Mouse (Mus musculus): ENCODE data around the gene Fam189a1.

The Fam189a1 gene

DNA sequence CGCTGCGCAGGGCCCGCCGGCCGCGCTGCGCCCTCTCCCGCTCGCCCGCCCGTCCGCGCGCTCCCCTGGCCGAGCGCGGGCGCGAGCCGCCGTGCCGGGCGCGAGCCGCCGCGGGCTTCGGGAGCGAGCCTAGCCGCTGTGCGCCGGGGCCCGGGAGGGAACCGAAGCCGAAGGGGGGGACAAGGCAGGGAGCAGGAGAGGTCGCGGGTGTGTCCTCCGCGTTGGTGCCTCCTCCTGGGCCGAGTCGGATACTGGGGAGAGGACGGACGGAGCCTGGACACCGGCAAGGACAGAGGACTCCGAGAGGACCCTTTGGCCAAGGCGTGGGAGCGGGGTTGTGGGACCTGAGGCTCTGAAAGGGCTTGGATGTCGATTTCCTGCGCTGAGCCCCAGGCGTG, at the start of gene Fam189a1:
TSS of gene Fam189a1 (minus strand) at position 57 of the 398 bp plus-strand sequence.
- DNase-seq (ENCODE audit: low spot score in 2 of 2): no peak

DNA sequence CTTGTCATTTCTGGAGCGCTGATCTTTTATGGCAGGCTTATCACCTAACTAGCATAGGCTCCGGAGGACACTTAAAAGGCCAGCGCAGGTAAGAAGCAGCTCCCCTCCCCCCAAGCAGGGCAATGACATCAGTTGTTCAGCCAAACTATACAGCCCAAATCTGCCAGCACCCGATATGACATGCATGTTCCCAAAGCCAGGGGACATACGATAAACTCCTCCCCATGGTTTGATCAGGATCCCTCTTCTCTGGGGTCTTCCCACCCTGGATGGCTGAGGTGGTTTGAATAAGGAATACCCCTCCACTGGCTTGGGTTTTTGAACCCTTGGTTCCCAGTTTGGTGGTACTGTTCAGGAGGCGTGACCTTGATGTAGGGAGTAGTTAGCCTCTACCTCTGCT, 49.7 kb upstream of the Fam189a1 start:
- no peak for DNase-seq (ENCODE audit: low spot score in 2 of 2)

DNA sequence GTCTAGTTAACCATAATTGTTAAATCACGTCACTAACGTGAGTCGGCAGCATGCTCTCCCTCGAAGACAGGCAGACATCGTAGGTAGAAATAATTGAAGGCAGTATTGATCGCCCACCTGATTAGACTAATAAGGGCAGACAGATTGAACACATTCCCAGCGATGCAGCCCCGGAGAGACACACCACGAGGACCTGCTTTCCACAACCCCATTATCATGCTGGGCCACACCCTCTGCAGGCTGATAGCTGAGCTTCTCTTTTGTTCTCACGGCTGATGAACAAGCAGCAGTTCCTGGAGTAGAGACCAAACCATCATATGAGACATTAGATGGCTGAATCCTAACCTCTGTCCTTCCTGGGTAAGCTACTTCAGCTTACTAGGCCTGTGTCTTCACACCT, 46.3 kb upstream of the Fam189a1 start:
- no peak for DNase-seq (ENCODE audit: low spot score in 2 of 2)

DNA sequence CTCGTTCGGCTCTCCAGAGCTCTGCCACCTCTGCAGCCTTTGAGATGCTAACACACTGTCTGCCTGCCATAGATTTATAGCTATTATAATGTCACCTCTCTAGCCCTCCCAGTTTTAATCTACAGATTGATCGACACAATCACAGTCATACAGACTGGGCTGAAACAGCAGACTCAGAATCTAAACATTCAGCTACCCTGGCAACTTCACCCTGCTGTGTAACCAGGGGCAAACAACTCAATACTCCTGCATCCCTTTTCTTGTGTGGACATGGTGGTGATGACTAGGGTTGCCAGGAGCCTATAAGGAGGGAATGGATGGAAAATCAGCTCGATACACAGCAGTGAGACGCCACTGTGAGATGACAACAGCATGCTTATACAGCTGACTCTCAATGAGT, 24.3 kb upstream of the Fam189a1 start:
- DNase-seq (ENCODE audit: low spot score in 2 of 2): no peak

DNA sequence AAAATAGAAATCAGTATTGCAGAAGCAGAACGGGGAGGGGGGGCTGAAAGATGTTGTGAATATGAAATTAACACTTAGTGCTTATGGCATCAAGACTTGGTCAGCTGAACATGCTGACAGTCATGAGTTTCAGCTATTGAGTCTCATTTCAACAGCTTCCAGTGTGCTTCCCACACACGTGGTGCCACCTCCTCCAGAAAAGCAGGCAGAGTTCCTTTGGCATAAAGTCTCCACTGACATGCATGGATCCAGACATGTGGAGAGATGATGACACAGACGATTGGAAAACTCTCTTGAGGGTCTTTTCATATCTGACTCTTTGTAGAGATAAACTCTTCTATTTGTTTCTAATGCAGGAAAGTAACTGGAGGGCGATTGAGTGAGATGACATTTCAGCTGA, 14.4 kb upstream of the Fam189a1 start:
- DNase-seq (ENCODE audit: low spot score in 2 of 2): no peak

DNA sequence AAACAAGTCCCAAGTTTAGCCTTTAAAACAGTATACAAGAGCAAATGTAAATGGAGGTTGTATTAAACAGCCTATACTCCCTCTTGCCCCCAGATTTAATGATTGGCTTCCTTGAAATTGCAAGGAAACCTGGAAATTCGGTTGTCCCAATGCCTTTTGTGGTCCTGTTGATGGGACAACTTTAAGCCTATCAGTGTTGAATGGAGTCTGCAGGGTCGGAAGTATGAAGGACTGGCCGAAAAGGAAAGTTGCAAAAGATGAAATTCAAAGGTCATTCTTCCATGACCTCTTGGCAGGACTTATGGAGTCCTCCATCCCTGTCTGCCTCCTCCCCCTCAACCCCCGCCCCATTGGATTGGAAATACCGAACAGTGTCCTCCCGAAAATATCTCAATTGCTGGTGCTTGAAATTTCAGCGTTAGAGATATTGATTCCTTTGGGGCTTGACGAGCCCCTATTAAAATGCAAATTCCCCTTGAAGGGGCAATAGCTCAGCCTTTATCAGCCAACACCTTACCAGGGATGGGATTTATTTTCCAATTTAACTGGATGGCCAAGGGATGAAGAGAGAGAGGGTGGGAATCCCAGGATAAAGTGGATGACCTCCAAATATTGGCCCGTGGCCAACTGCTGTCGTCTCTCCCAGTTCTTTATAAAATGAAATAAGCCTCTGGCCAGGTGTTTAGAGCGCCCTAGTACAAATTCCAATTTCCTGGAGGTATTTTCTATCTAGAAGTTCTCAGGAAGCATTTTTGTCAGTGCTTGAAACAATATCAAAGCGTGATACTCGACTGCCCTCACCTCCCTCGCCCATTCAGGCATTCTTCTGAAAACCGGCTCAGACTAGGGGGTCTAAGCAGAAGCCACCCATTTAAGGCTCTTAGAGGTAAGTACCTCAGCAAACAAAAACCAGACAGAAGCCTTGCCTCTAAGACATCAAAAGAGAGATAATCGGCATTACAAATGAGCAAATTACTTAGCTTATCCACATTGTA, 958 bp upstream of the Fam189a1 start:
- no peak for DNase-seq (ENCODE audit: low spot score in 2 of 2)

DNA sequence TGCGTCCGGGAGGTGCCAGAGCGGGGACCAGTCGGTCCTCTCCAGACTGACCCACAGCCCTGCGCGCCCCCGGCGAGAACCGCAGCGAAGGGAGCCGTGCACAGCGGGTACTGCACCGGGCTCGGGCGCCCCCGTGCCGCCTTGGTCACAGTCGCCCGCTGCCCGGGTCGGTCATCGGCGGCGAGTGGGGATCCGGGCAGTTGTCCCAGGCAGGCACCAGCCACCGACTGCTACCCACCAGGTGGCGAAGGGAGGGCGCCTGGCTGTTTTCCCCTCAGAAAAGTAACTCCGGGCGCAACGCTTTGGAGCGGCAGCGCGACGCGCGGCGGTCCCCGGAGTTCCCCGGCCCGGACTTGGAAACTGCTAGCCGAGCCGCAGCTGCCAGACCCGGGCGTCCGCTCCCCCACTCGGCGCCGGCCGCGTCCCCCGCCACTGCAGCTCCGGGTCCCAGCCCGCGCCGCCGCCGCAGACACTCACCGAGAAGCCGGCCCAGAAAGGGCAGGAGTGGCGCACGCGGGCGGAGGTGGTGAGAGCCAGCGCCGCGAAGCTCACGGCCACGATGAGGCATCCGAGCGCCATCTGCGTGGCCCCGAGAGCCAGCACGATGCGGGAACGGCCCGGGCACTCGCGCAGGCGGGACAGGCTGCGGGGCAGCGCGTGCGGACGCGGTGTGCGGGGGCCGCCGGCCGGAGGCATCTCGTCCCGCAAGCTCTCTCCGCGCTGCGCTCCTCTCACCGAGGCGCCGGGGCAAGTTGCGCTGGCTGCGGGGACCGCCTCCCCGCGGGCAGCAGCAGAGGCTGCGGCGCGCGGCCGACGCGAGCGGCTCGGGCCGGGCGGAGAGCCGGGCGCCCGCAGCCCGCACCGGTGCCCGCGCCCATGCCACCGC, 499 bp downstream of the Fam189a1 start:
- DNase-seq (ENCODE audit: low spot score in 2 of 2): peak in 1 of 2 experiments; percentile 50

DNA sequence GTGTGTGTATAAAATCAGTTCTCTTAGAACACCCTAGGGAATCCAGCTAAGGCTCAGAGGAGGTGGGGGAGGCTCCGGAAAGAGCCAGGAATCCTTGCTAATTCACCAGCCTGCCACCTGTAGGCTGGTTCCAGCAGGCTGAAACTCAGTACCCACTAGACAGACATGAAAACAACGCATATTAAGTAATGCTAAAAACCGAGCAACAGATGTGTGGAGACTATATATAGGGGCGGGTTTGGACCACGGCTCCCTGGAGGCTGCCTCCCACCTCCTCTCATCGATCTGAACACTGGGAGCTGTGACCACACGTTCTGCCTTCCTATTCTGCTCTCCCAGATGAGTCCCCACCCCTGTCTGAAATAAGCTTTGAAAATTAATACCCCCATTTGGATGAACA, 1.8 kb downstream of the Fam189a1 start:
- no peak for DNase-seq (ENCODE audit: low spot score in 2 of 2)

DNA sequence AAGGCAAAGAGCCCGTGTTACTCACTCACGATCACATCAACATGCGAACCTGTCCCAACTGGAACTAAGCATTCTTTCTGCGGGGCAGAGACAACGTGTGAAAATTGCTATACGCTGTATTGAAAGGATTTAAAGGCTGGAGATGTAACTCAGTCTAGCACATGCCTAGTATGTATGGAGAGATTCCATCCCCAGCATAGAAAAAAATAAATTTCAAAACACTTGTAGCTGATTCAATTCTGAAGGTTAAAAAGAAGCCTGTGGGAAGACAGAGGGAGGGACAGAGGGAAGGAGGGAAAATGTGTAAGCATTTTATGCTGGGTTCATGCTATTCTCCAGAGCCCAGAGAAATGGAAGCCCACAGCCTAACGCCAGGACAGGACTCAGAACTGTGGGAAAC, 2.5 kb downstream of the Fam189a1 start:
- no peak for DNase-seq (ENCODE audit: low spot score in 2 of 2)

DNA sequence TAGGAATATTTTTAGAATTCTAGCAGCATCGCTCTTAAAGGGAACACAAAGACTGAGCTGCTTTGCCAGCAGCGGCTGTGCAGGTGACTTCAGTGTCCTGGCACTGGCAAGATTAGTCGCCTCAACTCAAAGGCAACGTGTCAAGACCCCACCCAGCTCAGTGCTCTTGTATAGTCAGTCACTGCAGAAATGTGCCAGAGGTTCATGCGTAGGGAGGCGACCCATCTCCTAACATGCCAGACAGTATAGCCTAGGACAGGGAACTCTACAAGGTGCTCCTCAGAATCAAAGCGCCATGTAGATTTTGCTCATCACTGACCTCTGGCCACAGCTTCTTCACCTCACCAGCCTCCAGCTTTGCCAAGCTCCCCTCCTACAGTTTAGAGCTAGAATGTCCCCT, 4.8 kb downstream of the Fam189a1 start:
- no peak for DNase-seq (ENCODE audit: low spot score in 2 of 2)

DNA sequence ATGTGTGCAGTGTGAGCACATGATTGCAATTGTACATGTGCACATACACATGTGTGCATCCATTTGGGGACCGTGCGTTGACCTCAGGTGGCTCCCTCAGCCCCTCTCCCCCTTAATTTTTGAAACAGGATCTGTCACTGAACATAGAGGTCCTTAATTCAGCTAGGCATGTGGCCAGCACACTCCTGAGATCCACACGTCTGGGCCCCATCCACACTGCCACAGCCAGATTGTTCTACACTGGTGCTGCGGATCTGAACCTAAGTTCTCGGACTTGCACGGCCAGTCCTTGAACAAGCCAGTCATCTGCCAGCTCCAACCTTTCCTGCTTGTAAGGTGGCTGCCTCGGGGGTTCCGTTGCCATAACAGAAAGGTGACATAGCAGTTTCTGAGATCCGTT, 7.3 kb downstream of the Fam189a1 start:
- DNase-seq (ENCODE audit: low spot score in 2 of 2): no peak

DNA sequence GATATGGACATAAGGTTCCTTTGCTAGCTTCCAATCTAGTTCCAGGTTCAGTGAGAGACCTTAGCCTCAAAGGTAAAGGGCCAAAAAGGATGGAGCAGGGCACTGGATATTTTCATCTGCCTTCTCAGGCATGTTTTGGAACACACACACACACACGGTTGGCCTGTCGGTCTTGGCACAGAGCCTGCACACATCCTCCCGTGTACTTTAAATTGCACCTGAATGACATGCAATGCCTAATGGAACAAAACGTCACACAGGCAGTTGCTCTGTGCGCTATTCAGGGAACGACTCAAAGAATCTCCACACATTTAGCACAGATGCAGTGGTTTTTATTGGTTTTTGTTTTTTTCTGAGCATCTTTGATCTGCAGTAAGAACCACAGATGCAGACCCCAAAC, 11.5 kb downstream of the Fam189a1 start:
- DNase-seq (ENCODE audit: low spot score in 2 of 2): no peak

DNA sequence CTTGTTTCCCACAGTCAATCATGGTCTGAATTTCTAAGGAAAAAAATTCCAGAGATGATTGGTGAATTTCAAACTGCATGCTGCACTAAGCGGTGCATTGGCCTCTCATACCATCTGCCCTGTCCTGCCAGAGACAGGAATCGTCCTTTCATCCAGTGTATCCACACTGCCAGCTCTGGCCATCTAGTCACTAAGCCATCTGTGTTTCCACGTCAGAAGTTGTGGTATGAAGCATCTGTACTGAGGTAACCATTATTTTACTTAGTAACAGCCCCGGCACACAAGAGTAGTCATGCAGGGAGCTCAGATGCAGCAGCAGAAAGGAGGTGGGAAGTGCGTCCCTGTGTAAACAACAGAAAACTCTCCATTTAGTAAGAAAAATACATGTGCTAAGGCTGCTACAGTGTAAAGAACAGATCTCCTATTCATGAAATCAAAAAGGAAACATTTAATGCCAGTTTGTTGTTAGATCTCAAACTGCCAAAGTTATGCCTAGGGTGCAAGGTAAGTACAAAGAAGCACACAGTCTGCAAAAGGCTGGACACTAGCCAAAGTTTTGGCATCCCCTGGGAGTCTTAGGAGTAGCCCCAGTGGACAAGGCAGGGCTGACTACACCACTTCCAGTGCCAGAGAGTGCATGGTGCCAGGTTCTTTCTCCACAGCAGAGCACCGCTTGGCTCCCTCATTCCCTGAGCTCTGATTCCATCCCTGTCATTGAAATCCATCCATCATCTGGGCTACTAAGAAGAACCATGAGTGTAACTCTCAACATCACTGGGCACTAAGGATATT, 14.3 kb downstream of the Fam189a1 start:
- peak in 1 of 2 experiments; percentile 53 for DNase-seq (ENCODE audit: low spot score in 2 of 2)

DNA sequence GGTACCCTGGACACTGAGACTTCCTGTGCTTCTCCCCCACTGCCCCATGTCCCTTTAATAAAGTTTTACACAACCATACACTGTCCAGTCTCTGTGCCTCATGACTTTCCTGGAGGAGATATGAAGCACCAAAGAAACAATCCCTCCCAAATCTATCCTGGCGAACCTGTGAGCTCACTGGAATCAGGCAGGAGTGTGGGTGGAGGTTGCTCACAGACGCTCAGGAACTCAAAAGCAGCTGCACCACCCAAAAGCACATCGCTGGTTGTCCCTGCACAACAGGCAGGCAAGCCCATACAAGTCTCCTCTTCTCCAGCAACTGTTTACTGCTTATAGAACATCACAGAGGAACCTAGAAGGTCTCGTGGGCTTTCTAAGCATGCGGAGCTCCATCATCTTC, 15.5 kb downstream of the Fam189a1 start:
- no peak for DNase-seq (ENCODE audit: low spot score in 2 of 2)

DNA sequence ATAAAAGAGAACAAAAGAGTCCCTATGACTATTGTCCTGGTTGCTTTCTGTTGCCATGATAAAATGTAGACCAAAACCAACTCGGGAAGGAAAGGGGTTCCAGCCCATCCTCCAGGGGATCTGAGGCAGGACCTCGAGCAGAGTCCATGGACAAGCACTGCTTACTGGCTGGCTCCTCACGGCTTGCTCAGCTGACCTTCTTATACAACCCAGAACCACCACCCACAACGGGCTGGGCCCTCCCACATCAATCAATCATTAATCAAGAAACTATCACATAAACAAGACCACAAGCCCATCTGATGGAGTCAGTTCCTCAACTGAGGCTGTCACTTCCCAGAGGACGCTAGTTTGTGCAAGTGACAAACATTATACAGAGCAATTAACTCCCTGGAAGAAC, 16.3 kb downstream of the Fam189a1 start:
- DNase-seq (ENCODE audit: low spot score in 2 of 2): no peak

DNA sequence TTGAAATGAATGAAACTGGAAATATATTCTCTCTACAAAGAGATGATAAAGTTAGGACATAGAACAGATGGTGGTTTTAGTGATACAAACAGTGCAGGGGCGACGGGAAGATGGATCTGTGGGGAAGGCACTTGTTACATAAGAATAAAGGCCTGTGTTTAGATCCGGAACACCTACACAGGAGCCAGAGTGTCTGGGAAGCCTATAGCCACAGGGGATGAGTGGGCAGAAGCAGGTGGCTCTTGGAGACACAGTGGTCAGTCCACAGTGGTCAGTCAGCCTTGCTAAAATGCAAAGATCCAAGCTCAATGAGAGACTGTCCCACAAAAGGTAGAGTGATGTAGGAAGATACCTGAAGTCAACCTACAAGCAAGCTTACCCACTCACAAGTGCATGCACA, 32.6 kb downstream of the Fam189a1 start:
- DNase-seq (ENCODE audit: low spot score in 2 of 2): no peak

DNA sequence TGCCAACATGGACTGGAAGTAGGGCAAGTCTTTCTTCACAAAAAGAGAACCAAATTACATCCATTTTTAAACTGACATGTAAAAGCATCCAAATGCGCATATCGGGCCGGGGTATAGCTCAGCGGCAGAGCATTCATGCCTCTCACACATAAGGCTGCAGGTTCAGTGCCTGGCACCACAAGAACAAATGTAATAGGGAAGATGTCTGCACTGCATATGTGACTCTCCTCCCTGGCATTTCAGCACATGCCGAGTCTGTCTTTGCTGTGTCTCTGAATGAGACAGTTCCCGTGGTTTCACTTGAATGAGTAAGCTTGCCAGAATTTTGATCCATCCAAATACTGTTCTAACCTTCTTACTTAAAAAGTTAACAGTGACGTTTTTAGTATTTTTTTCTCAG, 39.5 kb downstream of the Fam189a1 start:
- no peak for DNase-seq (ENCODE audit: low spot score in 2 of 2)

DNA sequence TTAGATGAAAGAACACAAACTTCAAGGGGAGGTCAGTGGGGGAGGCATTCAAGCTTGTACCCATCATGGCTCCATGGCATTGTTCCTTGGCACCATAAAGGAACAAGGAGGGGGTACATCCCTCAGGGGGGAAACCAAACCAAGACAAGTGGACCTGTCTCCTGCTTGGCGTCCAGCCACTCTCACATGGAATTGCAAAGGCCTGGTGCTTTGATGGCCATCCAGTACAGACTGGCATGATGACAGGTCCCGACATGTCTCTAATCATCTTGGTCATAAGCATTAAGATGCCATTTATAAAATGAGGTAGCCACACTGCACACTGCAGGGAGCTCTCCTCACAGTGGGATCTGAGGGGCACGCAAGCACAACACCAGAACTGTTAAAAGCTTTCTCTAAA, 41.0 kb downstream of the Fam189a1 start:
- no peak for DNase-seq (ENCODE audit: low spot score in 2 of 2)

DNA sequence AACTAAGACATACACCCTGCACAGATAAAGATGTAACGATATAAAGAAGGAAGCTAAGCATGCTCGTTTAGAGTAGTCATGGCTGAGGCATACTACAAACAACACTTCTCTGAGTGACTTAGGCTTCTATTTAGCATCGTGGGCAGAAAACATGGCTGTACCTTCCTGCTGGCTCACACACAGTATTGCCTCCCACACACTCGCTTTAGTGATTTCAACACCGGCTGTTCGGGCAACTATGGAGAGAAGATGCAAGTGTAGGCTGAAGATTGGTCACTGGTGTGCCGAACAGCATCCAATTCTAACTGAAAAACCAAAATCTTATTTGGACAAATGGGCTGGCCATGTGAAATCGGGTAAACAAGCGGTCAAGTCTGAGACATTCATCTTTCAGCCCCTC, 44.7 kb downstream of the Fam189a1 start:
- no peak for DNase-seq (ENCODE audit: low spot score in 2 of 2)

DNA sequence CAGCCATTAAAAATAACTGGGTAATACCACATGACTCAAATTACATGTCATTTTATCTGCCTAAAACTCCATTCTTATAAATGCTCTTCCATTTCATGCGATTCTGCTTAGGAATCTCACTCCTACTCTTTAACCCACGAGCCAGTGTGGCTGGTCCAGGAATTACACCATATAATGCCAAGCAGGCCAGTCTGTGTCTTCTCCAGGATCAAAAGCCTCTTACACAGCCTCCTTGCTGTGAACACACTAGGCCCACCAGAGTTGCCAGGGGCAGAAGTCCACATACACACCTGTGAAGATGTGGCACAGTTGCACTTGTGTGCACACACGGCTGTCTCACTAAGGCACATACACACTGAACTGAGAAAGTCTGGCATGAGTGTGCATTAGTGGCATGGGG, 50.8 kb downstream of the Fam189a1 start:
- DNase-seq (ENCODE audit: low spot score in 2 of 2): no peak

DNA sequence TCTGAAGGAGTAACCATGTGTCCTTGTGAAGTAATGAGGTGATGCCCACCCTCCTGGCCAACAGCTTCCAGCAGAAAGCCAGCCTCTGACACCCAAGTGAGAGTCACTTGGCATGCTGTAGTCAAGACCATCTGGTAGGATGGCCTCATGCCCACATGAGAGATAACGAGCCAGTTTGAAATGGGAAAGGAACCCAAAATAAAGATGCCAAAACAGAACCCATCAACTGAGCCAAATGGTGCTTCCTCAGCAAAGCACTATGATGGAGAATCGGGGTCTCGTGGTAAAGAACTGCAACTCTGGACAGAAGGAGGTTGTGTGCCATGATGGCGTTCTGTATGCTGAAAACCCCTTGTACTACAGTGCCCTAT, 51.3 kb downstream of the Fam189a1 start:
- peak in 1 of 2 experiments; percentile 77 for DNase-seq (ENCODE audit: low spot score in 2 of 2)
